Mouse (Mus musculus) heart, adult 11 months (tissue): ENCODE data around the gene Cabp2.
"Not testable (repeated sequence)": the region's sequence is repeated elsewhere in the genome, so short reads cannot be mapped to it uniquely, and the experiment has no call there.

Experiments
- DNase-seq: peaks from one replicate; pipeline ENCODE4 v3.0.0; 2022

Cabp2 gene

DNA sequence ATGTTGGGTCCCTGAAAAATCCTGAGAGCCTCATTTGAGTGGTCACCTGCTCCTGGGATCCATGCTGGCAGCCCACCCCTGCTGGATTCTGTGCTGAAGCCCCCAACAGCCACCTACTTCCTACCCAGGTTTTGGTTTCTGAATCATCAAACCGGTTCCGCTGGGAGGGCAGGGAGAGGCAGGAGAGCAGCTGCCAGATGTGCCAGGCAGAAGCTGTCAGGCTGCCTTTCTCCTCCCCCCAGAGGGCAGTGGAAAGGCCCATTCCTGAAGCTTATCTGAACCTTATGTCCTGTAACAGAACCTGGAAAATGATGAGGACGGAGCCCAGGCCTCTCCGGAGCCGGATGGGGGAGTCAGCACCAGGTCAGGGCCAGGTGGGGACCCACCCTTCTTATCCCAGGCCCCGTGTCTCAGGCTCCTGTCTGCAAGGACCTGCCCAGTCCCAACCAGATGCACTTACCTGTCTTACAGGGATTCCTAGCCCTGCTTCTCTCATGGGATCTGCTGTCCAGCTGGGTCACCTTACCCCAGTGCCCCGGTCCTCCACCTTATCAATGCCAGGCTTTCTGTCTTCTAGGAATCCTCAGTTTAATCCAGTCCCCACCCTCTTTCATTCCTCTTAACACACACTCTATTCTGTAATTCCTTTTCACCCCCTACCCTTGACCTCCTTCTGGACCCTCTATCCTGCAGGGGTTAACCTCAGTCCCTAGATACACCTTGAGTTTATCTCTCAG lies 45.5 kb downstream of the Cabp2 start:
- DNase-seq: peak; percentile 96

DNA sequence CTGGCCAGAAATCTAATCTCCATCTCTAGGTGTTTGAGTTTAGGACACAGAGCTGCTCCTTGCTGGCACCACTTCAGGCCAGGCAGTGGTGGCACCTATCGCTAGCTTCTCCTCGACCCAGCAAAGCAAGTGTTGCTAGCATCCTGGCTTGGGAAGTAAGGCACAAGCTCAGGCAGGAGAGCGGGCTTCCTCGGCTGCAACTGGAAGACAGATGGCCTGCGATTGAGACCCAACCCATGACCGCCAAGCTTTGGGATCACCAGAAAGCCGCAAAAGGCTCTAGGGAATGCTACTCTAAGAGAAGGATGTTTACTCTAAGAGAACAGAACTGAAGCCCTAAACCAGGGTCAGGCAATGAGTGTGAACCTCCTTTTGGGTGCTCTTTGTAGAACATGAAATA lies 48.1 kb downstream of the Cabp2 start:
- DNase-seq: peak; percentile 94

DNA sequence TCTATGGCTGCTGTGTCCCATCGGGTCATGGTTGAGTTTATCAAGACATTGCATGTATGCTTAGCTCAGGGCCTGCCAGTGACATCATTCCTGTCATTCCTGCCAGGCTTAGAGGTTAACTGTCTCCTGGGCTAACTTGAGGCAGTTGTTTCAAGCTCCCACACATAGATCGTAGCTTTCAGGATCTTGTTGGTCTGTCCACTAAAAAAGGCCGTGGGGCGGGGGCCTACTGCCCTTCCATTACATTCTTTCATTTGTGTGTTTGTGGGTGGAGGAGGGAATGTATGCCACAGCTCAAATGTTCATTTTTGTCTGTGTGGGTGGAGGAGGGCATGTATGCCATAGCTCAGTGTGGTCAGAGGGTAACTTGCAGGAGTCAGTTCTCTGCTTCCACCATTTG lies 48.7 kb downstream of the Cabp2 start:
- no peak for DNase-seq

DNA sequence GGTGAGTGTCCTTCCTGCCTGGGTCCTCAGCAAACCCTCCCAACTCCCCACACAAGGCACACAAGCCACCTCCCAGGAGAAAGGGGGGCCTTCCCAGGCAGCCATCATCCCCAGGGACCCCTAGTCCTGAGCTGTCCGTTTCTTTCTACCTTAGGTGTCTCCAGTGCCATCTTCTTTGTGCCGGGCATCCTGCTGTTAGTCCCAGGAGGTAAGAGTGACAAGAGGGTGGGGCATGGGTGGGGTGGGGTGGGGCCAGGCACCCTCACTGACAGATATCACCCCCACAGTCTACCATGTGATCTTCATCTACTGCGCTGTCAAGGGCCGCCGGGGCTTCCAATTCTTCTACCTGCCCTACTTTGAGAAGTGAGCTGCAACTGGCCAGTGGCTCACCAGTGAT lies 49.7 kb downstream of the Cabp2 start:
- DNase-seq: no peak

DNA sequence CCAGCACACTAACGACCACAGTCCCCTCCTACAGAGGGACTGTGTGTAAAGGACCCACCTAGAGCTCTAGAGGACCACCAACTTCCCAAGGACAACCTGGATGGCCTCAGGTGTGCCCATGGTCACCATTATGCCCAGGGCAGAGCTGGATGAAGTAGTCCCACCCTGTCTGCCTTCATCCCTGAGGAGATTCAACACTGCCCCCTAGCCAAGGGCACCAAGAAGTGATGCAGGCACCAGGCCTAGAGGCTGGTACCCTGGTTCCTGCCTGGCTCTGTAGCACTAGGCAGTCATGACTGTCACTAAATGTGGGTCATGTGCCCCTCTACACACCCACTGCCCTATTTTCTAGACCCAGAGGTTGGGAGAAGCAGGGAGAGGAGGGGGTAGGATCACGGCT lies 50.4 kb downstream of the Cabp2 start:
- no peak for DNase-seq

DNA sequence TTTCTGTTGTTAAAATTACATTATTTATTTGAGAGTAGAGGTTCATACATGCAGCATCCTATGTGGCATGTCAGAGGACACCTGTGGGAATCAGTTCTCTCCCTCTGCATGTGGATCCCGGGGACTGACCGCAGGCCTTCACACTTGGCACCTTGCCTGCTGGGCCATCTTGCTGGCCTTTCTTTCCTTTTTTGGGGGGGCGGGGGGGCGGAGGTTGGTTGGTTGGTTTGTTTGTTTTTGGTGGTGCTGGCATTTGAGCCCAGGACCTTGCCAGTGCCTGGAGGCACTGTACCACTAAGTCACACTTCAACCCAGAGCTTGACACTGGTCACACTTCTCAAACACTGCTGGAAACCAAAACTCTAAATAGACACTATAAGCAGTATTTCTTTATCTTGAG lies 53.0 kb downstream of the Cabp2 start:
- no peak for DNase-seq

DNA sequence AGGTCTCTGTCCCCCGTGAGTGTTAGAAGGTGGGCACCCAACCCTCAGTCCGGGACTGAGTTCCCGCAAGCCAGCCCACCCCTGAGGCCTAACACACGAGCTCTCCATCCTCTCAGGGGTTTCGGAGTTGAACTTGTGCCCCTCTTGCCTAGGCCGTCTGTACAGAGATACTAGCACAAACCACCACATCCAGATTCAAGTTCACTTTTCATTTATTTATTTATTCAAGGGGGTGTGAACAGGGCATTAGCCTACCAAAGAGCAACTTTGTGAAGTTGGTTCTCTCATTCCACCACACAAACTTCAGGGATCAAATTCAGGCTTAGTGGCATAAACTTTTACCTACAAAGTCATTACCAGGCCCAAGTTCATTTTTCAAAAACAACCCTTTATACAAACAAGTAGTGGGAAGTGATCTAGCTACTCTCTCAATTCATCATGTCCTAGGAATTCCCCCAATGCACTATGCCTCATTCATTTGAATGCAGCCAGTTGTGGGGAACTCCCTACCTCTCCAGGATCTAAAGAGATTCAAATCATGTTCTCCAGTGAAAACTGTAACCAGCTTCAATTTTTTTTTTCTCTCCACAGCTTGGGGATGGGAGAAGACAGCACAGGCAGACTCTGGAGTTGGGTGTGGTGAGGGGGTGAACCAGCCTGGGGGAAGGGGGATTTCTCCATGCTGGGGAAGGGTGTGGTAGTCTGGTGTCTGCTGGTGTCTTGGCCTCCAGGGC lies 54.0 kb downstream of the Cabp2 start:
- DNase-seq: not testable (repeated sequence)

DNA sequence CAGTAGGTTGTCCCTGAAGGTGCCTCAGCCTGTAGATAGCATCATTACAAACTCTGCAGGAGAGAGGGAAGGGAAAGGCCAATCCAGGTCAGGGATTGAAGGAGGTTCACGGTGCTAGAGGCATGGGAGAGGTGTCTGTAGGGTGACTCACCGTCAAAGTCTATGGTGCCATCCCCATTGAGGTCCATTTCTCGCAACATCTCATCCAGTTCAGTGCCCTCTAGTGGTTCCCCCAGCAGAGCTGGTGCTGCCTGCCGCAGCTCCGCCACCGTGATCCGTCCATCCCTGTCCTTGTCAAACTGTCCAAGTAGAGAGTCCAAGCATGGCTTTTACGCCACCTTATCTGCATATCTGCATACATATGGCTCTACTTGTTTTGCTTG lies 54.6 kb downstream of the Cabp2 start:
- DNase-seq: not testable (repeated sequence)

DNA sequence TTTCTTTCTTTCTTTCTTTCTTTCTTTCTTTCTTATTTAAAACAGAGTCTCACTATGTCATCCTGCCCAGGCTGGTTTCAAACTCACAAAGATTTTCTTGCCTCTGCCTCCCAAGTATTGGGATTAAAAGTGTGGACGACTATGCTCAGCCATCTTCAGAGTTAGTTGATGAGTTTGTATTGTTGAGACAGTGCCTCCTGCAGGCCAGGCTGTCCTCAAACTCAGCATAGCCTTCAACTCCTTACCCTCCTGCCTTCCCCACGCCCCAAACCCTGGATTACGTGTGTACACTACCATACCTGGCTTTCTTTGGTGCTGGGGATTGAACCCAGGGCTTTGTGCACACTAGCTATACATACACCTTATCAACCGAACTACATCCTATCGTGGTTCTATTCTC lies 55.1 kb downstream of the Cabp2 start:
- DNase-seq: no peak
